Mouse (Mus musculus) liver, postnatal 0 days (tissue): ENCODE results near the gene Cdh23.

Experiments used
- CTCF ChIP-seq: sonication (generic); IDR thresholded peaks from 2 replicates; pipeline ENCODE4 v1.5.1; 2016; ENCODE audit warnings: antibody characterized with exemption, low read depth
- EP300 ChIP-seq: IDR thresholded peaks from 2 replicates; pipeline ENCODE4 v1.6.1; 2016; ENCODE audit warnings: antibody characterized with exemption, low read depth, mild to moderate bottlenecking

GRCm38 (mm10) chr10:60495070-60495469, 201.2 kb downstream of the Cdh23 start:
- no peak for TF ChIP-seq EP300
- no peak for TF ChIP-seq CTCF
